Mouse (Mus musculus) lung, postnatal 0 days (tissue): ENCODE data around the gene Skp2.

Source experiments
- CTCF ChIP-seq: IDR thresholded peaks from 2 replicates; pipeline ENCODE4 v1.5.1; 2016; ENCODE audit warnings: antibody characterized with exemption, mild to moderate bottlenecking
- EP300 ChIP-seq: IDR thresholded peaks from 2 replicates; pipeline ENCODE4 v1.6.1; 2016; ENCODE audit warnings: antibody characterized with exemption, mild to moderate bottlenecking, control low read depth

DNA sequence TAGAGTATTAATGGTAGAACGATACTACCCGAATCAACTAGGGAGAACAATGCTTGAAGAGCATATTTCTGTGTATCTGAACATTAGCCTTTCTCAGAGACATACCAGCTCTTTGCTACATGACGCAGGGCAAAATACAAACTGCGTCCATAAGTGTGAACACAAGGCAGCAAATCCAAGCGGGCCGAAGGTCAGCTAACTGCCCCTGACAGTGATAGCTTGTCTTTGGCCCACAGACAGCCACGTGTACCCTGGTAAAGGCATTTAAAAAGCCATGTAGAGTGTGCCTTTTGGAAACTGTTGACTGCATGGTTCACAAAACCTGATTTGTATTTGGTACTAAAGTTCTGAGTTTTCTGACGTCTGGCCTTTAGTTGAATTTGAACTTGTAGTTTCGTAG, 72.5 kb downstream of the Skp2 start:
- no peak for TF ChIP-seq CTCF
- no peak for TF ChIP-seq EP300
